Mouse (Mus musculus): ENCODE measurements around the gene Dyrk4. TPM values are rescaled to one million over a fixed set of nuclear protein-coding genes. Genes with fewer than 3 reads are reported as not detected.

Dyrk4 gene
- polyA plus RNA-seq, 1 experiment: 0.30 TPM

DNA sequence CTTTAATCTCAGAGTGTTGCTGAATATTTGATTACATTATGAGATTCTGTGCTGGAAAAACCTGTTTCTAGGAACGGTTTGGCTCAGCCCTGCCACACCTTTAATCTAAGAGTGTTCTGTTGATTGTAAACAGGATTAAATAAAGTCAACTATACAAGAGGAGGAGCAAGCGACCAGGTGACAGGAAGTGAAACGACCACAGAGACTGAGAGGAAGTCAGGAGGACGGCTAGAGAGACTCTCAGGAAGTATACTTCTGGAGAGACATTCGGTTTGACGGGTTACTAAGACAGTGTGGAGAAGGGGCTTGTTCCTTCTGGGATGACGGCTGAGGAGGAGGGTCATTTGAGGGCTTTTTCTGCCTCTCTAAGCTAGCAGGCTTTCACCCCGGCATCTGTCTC is 85.0 kb downstream of the Dyrk4 start:
- no peak for DNase-seq (ENCODE audit: extremely low spot score in 1 of 2, low spot score in 1 of 2)

Other genes with a start within 250 kb of the Dyrk4 start
- 35.8 and 39.3 TPM in 2 replicates for gene Kcna6, start 181.2 kb downstream of the Dyrk4 start, polyA plus RNA-seq (2012; rRNA removed)
- gene Ndufa9, start 72.7 kb downstream of the Dyrk4 start, polyA plus RNA-seq (2012; rRNA removed): 134 and 138 TPM in 2 replicates
- gene Akap3, start 68.7 kb downstream of the Dyrk4 start, polyA plus RNA-seq (2012; rRNA removed): 0.14 and 0.32 TPM in 2 replicates
- 4.1 and 4.5 TPM in 2 replicates for gene Rad51ap1, start 17.7 kb upstream of the Dyrk4 start, polyA plus RNA-seq (2012; rRNA removed)
- gene D6Wsu163e, start 18.1 kb upstream of the Dyrk4 start, polyA plus RNA-seq (2012; rRNA removed): 25.8 and 32.7 TPM in 2 replicates
- gene Fgf6, start 93.7 kb upstream of the Dyrk4 start, polyA plus RNA-seq (2012; rRNA removed): not detected in 2 replicates
- gene Fgf23, start 151.1 kb upstream of the Dyrk4 start, polyA plus RNA-seq (2012; rRNA removed): 0.84 and 0.88 TPM in 2 replicates
- gene Tigar, start 187.7 kb upstream of the Dyrk4 start, polyA plus RNA-seq (2012; rRNA removed): 16.2 and 16.6 TPM in 2 replicates
- gene Ccnd2, start 230.4 kb upstream of the Dyrk4 start, polyA plus RNA-seq (2012; rRNA removed): 41.8 and 49.2 TPM in 2 replicates